ENCODE assay signal across 8 mouse cellular contexts in the genomic region with DNA sequence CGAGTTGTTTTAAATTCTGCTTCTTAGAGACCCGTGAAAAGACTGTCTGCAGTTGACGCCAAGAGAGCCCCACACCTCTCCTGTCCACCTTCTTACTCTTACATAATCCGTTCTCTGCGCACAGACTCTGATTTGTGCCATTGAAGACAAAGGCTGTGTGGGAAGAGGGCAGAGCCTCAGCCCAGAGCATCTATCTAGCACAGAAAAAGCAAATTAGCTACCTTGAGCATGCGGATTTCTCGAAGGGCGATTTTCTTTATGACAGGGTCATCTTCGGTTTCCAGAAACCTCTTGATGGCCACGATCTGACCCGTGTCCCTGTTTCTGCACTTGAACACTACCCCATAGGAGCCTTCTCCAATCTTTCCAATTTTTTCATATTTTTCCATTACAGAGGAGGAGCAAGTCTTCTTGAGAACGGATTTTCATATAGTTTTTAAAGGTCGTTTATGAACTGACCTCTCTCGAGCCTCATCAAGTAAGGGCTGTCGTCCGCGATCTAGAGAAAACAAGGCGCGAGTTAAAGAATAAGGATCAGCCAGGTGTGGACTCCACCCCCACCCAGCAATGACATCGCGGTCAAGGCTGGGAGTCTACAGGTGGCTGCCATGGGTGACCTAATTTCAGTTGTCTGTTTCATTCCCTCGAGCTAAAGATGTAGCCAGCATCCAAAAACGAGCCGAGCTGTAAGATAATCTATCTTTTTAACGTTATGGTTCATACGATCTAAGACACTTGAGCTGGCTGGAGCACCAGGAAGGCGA. TPM values are rescaled to one million over a fixed set of nuclear protein-coding genes. Genes with fewer than 3 reads are reported as not detected.
DNase-seq lines count a peak whose midpoint lies in the region; ATAC-seq and TF ChIP-seq lines count a peak whose summit lies in the region.

No protein-coding gene starts in this region.

- H3K4me3 ChIP-seq in CH12.LX (replicated peaks in 1 of 3; ENCODE audit: low read depth in 2 of 3, low read length in 2 of 3, poor library complexity in 1 of 3), result peak overlapping the region in 2 of 3 experiments; percentile 29 to 51
- peak overlapping the region; percentile 49 for H3K4me3 ChIP-seq in embryonic facial prominence, embryonic 15.5 days (replicated peaks)
- H3K4me3 ChIP-seq in kidney, embryonic 16.5 days (ENCODE audit: low read length), result peak overlapping the region; percentile 57
- peak overlapping the region; percentile 50 for H3K4me3 ChIP-seq in midbrain, embryonic 16.5 days (ENCODE audit: low read depth, low read length)

- DNase-seq in frontal cortex, postnatal 36 days (ENCODE audit: low spot score in 2 of 2), result peak; percentile 20 to 44
- no peak for DNase-seq in frontal cortex, postnatal 25 days (ENCODE audit: low spot score in 2 of 2)
- DNase-seq in CH12.LX (ENCODE audit: extremely low read depth), result no peak
- no peak for DNase-seq in adrenal gland, postnatal 10 days
- no peak for DNase-seq in urinary bladder, postnatal 4 days (ENCODE audit: low spot score in 2 of 2)

- no peak for ATAC-seq in embryonic facial prominence, embryonic 15.5 days (ENCODE audit: insufficient number of reproducible peaks, low FRiP score, low TSS enrichment, low read depth)
- peak; percentile 40; the same call in 1 of the 2 replicates for ATAC-seq in kidney, embryonic 16.5 days (ENCODE audit: low FRiP score, low TSS enrichment)
- peak; percentile 27 for ATAC-seq in midbrain, embryonic 16.5 days

- dilution Hi-C loops in CH12.LX (cut with MboI; ENCODE audit: extremely low pct_ligation_motif_present, extremely low pct_unique_long_range_greater_than_20kb, low sequenced_read_pairs), result no loop called here

- no peak for TF ChIP-seq EP300 in CH12.LX (IDR thresholded peaks at IDR 0.05; ENCODE audit: low read length)

- 33% methylated on average over 27 of the region's 27 CpGs for WGBS in embryonic facial prominence, embryonic 15.5 days
- 30% methylated on average over 27 of the region's 27 CpGs for WGBS in kidney, embryonic 16.5 days
- 30% methylated on average over 27 of the region's 27 CpGs for WGBS in midbrain, embryonic 16.5 days

- no peak for TF ChIP-seq POLR2A in CH12.LX (IDR thresholded peaks at IDR 0.05; ENCODE audit: low read depth, low read length)

- H3K27ac ChIP-seq in CH12.LX (ENCODE audit: insufficient read depth, low read depth), result no peak overlapping the region
- no peak overlapping the region for H3K27ac ChIP-seq in embryonic facial prominence, embryonic 15.5 days (replicated peaks)
- H3K27ac ChIP-seq in kidney, embryonic 16.5 days (ENCODE audit: low read length), result peak overlapping the region; percentile 82
- peak overlapping the region; percentile 63; the same call in 1 of the 2 replicates for H3K27ac ChIP-seq in midbrain, embryonic 16.5 days (ENCODE audit: low read length)

- no peaks in the 10 kb centered on the region for H3K36me3 ChIP-seq in CH12.LX (replicated peaks in 1 of 2; ENCODE audit: control insufficient read depth in 1 of 2, insufficient read depth in 1 of 2, low read length in 1 of 2)
- no peaks in the 10 kb centered on the region for H3K36me3 ChIP-seq in embryonic facial prominence, embryonic 15.5 days
- H3K36me3 ChIP-seq in kidney, embryonic 16.5 days (ENCODE audit: insufficient read depth, low read length), result no peaks in the 10 kb centered on the region
- no peaks in the 10 kb centered on the region for H3K36me3 ChIP-seq in midbrain, embryonic 16.5 days (ENCODE audit: control insufficient read depth, insufficient read depth, low read length)

- H3K79me2 ChIP-seq in CH12.LX (replicated peaks; ENCODE audit: control insufficient read depth, extremely low read depth, insufficient read depth, poor library complexity, severe bottlenecking), result no peaks in the 10 kb centered on the region

- in situ Hi-C loops in CH12.LX (cut with MboI; ENCODE audit: low pct_ligation_motif_present, low pct_unique_long_range_greater_than_20kb, low sequenced_read_pairs), result no loop called here

- TF ChIP-seq CTCF in CH12.LX (conservative IDR thresholded peaks at IDR 0.05 in 1 of 2, IDR thresholded peaks at IDR 0.05 in 1 of 2; ENCODE audit: low read depth in 2 of 2, low read length in 2 of 2), result no peak

- H3K9me3 ChIP-seq in CH12.LX (replicated peaks; ENCODE audit: low read length), result no peaks in the 10 kb centered on the region
- no peaks in the 10 kb centered on the region for H3K9me3 ChIP-seq in embryonic facial prominence, embryonic 15.5 days (replicated peaks)
- H3K9me3 ChIP-seq in kidney, embryonic 16.5 days (ENCODE audit: low read length), result no peaks in the 10 kb centered on the region
- no peaks in the 10 kb centered on the region for H3K9me3 ChIP-seq in midbrain, embryonic 16.5 days (replicated peaks; ENCODE audit: control insufficient read depth, low read length, poor library complexity, severe bottlenecking)

- no peak overlapping the region for H3K9ac ChIP-seq in CH12.LX (ENCODE audit: insufficient read depth, low read depth)
- peak overlapping the region; percentile 43 for H3K9ac ChIP-seq in embryonic facial prominence, embryonic 15.5 days
- H3K9ac ChIP-seq in kidney, embryonic 16.5 days (replicated peaks; ENCODE audit: low read length), result peak overlapping the region; percentile 73
- peak overlapping the region; percentile 70 for H3K9ac ChIP-seq in midbrain, embryonic 16.5 days (ENCODE audit: low read depth, low read length)

- TF ChIP-seq RAD21 in CH12.LX (IDR thresholded peaks at IDR 0.05; ENCODE audit: low read depth, low read length), result no peak

- H3K4me2 ChIP-seq in CH12.LX (ENCODE audit: insufficient read depth, low read depth, poor library complexity, severe bottlenecking), result peak overlapping the region; percentile 73
- H3K4me2 ChIP-seq in embryonic facial prominence, embryonic 15.5 days (replicated peaks), result peak overlapping the region; percentile 94
- H3K4me2 ChIP-seq in kidney, embryonic 16.5 days (replicated peaks; ENCODE audit: low read depth, low read length), result peak overlapping the region; percentile 92
- peak overlapping the region; percentile 68 for H3K4me2 ChIP-seq in midbrain, embryonic 16.5 days (ENCODE audit: low read length)

- H3K4me1 ChIP-seq in CH12.LX (ENCODE audit: control insufficient read depth in 1 of 2, insufficient read depth in 2 of 2), result peaks cover 0 to 21% of the 10 kb centered on the region in 2 experiments; a peak in 2 of 4 replicates
- peaks cover 11% of the 10 kb centered on the region for H3K4me1 ChIP-seq in embryonic facial prominence, embryonic 15.5 days
- H3K4me1 ChIP-seq in kidney, embryonic 16.5 days (ENCODE audit: insufficient read depth, low read length), result peaks cover 15% of the 10 kb centered on the region; the same call in 1 of the 2 replicates
- no peaks in the 10 kb centered on the region; the same call in 1 of the 2 replicates for H3K4me1 ChIP-seq in midbrain, embryonic 16.5 days (ENCODE audit: control insufficient read depth, insufficient read depth, low read length)

- peaks cover 47% of the 10 kb centered on the region for H3K27me3 ChIP-seq in CH12.LX (replicated peaks)
- H3K27me3 ChIP-seq in embryonic facial prominence, embryonic 15.5 days, result peaks cover 8% of the 10 kb centered on the region
- H3K27me3 ChIP-seq in kidney, embryonic 16.5 days (ENCODE audit: insufficient read depth, low read length), result no peaks in the 10 kb centered on the region
- no peaks in the 10 kb centered on the region for H3K27me3 ChIP-seq in midbrain, embryonic 16.5 days (ENCODE audit: control insufficient read depth, insufficient read depth, low read depth, low read length)

TF ChIP-seq in CH12.LX, 34 proteins besides CTCF, POLR2A, EP300 and RAD21:
- no peak for TF ChIP-seq ZMIZ1 (IDR thresholded peaks at IDR 0.05; ENCODE audit: low read depth, low read length)
- no peak for TF ChIP-seq MYC (IDR thresholded peaks at IDR 0.05; ENCODE audit: low read depth, low read length)
- no peak for TF ChIP-seq NRF1 (IDR thresholded peaks at IDR 0.05; ENCODE audit: low read depth, low read length)
- TF ChIP-seq POLR2AphosphoS2 (IDR thresholded peaks at IDR 0.05; ENCODE audit: low read depth, low read length), result no peak
- TF ChIP-seq E2F4 (IDR thresholded peaks at IDR 0.05; ENCODE audit: insufficient replicate concordance, low read depth, low read length), result no peak
- no peak for TF ChIP-seq CHD1 (IDR thresholded peaks at IDR 0.05; ENCODE audit: low read depth, low read length)
- no peak for TF ChIP-seq ZKSCAN1 (IDR thresholded peaks at IDR 0.05; ENCODE audit: borderline replicate concordance, low read depth, low read length)
- TF ChIP-seq MAFK (IDR thresholded peaks at IDR 0.05; ENCODE audit: insufficient replicate concordance, low read length), result no peak
- no peak for TF ChIP-seq USF1 (IDR thresholded peaks at IDR 0.05; ENCODE audit: low read depth, low read length)
- no peak for TF ChIP-seq MAX (IDR thresholded peaks at IDR 0.05; ENCODE audit: low read length)
- TF ChIP-seq MEF2A (IDR thresholded peaks at IDR 0.05; ENCODE audit: borderline replicate concordance, low read depth, low read length), result no peak
- no peak for TF ChIP-seq NELFE (IDR thresholded peaks at IDR 0.05; ENCODE audit: low read depth, low read length)
- TF ChIP-seq SMC3 (IDR thresholded peaks at IDR 0.05; ENCODE audit: low read depth, low read length), result no peak
- TF ChIP-seq ETS1 (conservative IDR thresholded peaks at IDR 0.05; ENCODE audit: low read depth, low read length), result no peak

RNA-seq across cellular contexts. Expression of gene Cdkl1, which starts 1.1 kb away (rescaled TPM):
- total RNA-seq in CH12.LX (2012; rRNA removed) (not detected in 2 replicates), CH12.LX (2014; rRNA removed) (0.14 TPM in 1 of 2 replicates, not detected in the other)
- 0.31 TPM in 1 of 2 replicates, not detected in the other for polyA plus RNA-seq in CH12.LX (2012; ENCODE audit: insufficient read length, low read depth)
- 2.8 and 3.2 TPM in 2 replicates for polyA plus RNA-seq in embryonic facial prominence, embryonic 15.5 days (2015; fragmentation: Nextera tagmentation; extraction: Ambion mirVana)
- polyA plus RNA-seq in kidney, embryonic 16.5 days (2015; fragmentation: Nextera tagmentation; extraction: Ambion mirVana), result 25.7 and 32.4 TPM in 2 replicates
- 10.4 and 13.7 TPM in 2 replicates for polyA plus RNA-seq in midbrain, embryonic 16.5 days (2015; fragmentation: Nextera tagmentation; extraction: Ambion mirVana)
- total RNA-seq in adrenal gland, postnatal 10 days (2021), result 1 to 10 TPM; 3.3 to 4.3 TPM

Comparison
In these comparisons a context has a peak if more than half of its experiments do, and no peak if none do; other contexts are left out.
1. DNase-seq: peak in frontal cortex, postnatal 36 days (2 of 2); none in frontal cortex, postnatal 25 days (0 of 2), CH12.LX (single experiment), adrenal gland, postnatal 10 days (single experiment) and urinary bladder, postnatal 4 days (0 of 2).
2. H3K27ac ChIP-seq: peak in kidney, embryonic 16.5 days (single experiment) and midbrain, embryonic 16.5 days (single experiment); none in CH12.LX (single experiment) and embryonic facial prominence, embryonic 15.5 days (single experiment).
3. Peak in every context shown above with its lines, with median percentiles within 50 percentile points of each other: H3K4me2 ChIP-seq and H3K4me3 ChIP-seq.